Mouse (Mus musculus) frontal cortex, postnatal 25 days (tissue): ENCODE data around the gene Lect2.

Experiments used
- DNase-seq, 2 experiments: peaks; one replicate each; pipeline ENCODE4 v3.0.0; 2022; ENCODE audit warnings: low spot score in 2 of 2

Lect2 gene

GRCm38 (mm10) chr13:56556701-56557100, 8.4 kb upstream of the Lect2 start:
- no peak for DNase-seq

- DNase-seq = no peak
Observed at GRCm38 (mm10) chr13:56555957-56556356, 7.7 kb upstream of the Lect2 start.

- peak; percentile 17 to 41 for DNase-seq
Observed at GRCm38 (mm10) chr13:56554409-56554808, 6.1 kb upstream of the Lect2 start.

GRCm38 (mm10) chr13:56553923-56554322, 5.6 kb upstream of the Lect2 start:
- DNase-seq = no peak

- DNase-seq = no peak
Observed at GRCm38 (mm10) chr13:56551661-56552060, 3.4 kb upstream of the Lect2 start.

GRCm38 (mm10) chr13:56550574-56550973, 2.3 kb upstream of the Lect2 start:
- DNase-seq = no peak

GRCm38 (mm10) chr13:56549364-56549763, 1.1 kb upstream of the Lect2 start:
- DNase-seq = no peak

- no peak for DNase-seq
Observed at GRCm38 (mm10) chr13:56544956-56545355, 3.3 kb downstream of the Lect2 start.

GRCm38 (mm10) chr13:56543805-56544204, 4.5 kb downstream of the Lect2 start:
- no peak for DNase-seq

GRCm38 (mm10) chr13:56539846-56540245, 8.5 kb downstream of the Lect2 start:
- DNase-seq = no peak

GRCm38 (mm10) chr13:56537026-56537425, 11.3 kb downstream of the Lect2 start:
- DNase-seq = no peak

- no peak for DNase-seq
Observed at GRCm38 (mm10) chr13:56535570-56535969, 12.7 kb downstream of the Lect2 start.

GRCm38 (mm10) chr13:56534931-56535330, 13.4 kb downstream of the Lect2 start:
- DNase-seq = no peak

- DNase-seq = no peak
Observed at GRCm38 (mm10) chr13:56529685-56530084, 18.6 kb downstream of the Lect2 start.

GRCm38 (mm10) chr13:56529031-56529430, 19.3 kb downstream of the Lect2 start:
- no peak for DNase-seq

- no peak for DNase-seq
Observed at GRCm38 (mm10) chr13:56528281-56528680, 20.0 kb downstream of the Lect2 start.

GRCm38 (mm10) chr13:56527846-56528245, 20.5 kb downstream of the Lect2 start:
- DNase-seq = no peak

- no peak for DNase-seq
Observed at GRCm38 (mm10) chr13:56526871-56527270, 21.4 kb downstream of the Lect2 start.

GRCm38 (mm10) chr13:56522821-56523167, 25.5 kb downstream of the Lect2 start:
- peak in 1 of 2 experiments; percentile 4 for DNase-seq

- DNase-seq = peak; percentile 74 to 82
Observed at GRCm38 (mm10) chr13:56522081-56522820, 26.1 kb downstream of the Lect2 start, which contains the start of gene Fbxl21. Gene Fbxl21, plus strand, starts transcription at chr13:56522472.

GRCm38 (mm10) chr13:56516816-56517215, 31.5 kb downstream of the Lect2 start:
- no peak for DNase-seq

GRCm38 (mm10) chr13:56516311-56516710, 32.0 kb downstream of the Lect2 start:
- no peak for DNase-seq

- DNase-seq = no peak
Observed at GRCm38 (mm10) chr13:56513595-56513994, 34.7 kb downstream of the Lect2 start.

- no peak for DNase-seq
Observed at GRCm38 (mm10) chr13:56509796-56510195, 38.5 kb downstream of the Lect2 start.
